Mouse (Mus musculus) lung, postnatal 0 days (tissue): Measurements from ENCODE around the gene Tap2.

Experiments used
- CTCF ChIP-seq: IDR thresholded peaks from 2 replicates; pipeline ENCODE4 v1.5.1; 2016; ENCODE audit warnings: antibody characterized with exemption, mild to moderate bottlenecking
- EP300 ChIP-seq: IDR thresholded peaks from 2 replicates; pipeline ENCODE4 v1.6.1; 2016; ENCODE audit warnings: antibody characterized with exemption, mild to moderate bottlenecking, control low read depth

GRCm38 (mm10) chr17:34205021-34205745 is 1.9 kb downstream of the Tap2 start:
- no peak for TF ChIP-seq CTCF
- TF ChIP-seq EP300, result no peak
